Mouse (Mus musculus) heart, embryonic 10.5 days (tissue): ENCODE results near the gene Aco1. TPM values are rescaled to one million over a fixed set of nuclear protein-coding genes. Genes with fewer than 3 reads are reported as not detected.

Source experiments
- DNase-seq: peaks from one replicate; pipeline ENCODE4 v3.0.0-alpha.2; 2017; ENCODE audit warnings: low spot score
- H3K27ac ChIP-seq: fragments of 300-500 bp; sonication (generic); 2 replicates; pipeline ENCODE4 v1.5.1; 2016; ENCODE audit warnings: mild to moderate bottlenecking
- H3K27me3 ChIP-seq: fragments of 300-500 bp; sonication (generic); 2 replicates; pipeline ENCODE4 v1.6.1; 2016; ENCODE audit warnings: mild to moderate bottlenecking; ENCODE audit not compliant: poor library complexity, insufficient read depth, severe bottlenecking
- H3K36me3 ChIP-seq: fragments of 300-500 bp; sonication (generic); 2 replicates; pipeline ENCODE4 v1.6.1; 2016; ENCODE audit warnings: mild to moderate bottlenecking, moderate library complexity
- H3K4me1 ChIP-seq: fragments of 300-500 bp; sonication (generic); 2 replicates; pipeline ENCODE4 v1.6.1; 2016; ENCODE audit warnings: mild to moderate bottlenecking
- H3K4me3 ChIP-seq: fragments of 300-500 bp; sonication (generic); 2 replicates; pipeline ENCODE4 v1.5.1; 2016; ENCODE audit warnings: mild to moderate bottlenecking, moderate library complexity
- H3K9me3 ChIP-seq: fragments of 300-500 bp; sonication (generic); 2 replicates; pipeline ENCODE4 v1.6.1; 2016; ENCODE audit warnings: mild to moderate bottlenecking, moderate library complexity
- WGBS: fragments of 180-500 bp; shearing (Covaris S2); methylation state at CpG from one replicate; pipeline ENCODE4 v1.1.7; 2016; 5-methylcytosine and 5-hydroxymethylcytosine counted together
- polyA plus RNA-seq: library from polyadenylated mRNA; unstranded; fragments of >200 nt; fragmentation: Nextera tagmentation; extraction: Ambion mirVana; gene quantifications from 2 replicates; pipeline ENCODE4 v1.2.1, GENCODE M21; 2016

Gene Aco1
- polyA plus RNA-seq, 1 experiment from 2014 or later, result 39.5 TPM

DNA sequence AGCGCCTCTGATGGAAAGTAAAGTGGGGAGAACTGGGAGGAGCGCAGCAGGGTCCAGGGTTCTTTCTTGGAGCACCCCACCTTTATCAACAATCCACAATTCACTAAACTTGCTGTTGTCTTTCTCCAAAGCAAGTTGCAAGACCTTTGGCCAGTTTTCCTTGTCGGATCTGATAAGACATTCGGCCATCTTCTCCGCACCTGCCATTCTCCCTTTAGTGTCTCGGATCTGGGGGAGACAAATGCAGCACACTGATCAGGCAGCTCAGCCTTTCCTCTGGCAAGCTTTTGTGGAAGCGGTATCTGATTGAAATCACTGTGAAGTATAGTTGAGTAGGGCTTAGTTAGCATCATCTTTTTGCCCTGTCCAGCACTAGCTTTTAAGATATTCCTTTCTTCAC is 85.0 kb downstream of the Aco1 start:
- Histone ChIP-seq H3K9me3 (no peaks in the 10 kb centered on the region), H3K27me3 (no peaks in the 10 kb centered on the region), H3K4me1 (no peaks in the 10 kb centered on the region), H3K4me3 (no peak overlapping the region), H3K36me3 (no peaks in the 10 kb centered on the region), H3K27ac (no peak overlapping the region)
- no peak for DNase-seq
- 82% methylated on average over 7 of the region's 7 CpGs for WGBS

DNA sequence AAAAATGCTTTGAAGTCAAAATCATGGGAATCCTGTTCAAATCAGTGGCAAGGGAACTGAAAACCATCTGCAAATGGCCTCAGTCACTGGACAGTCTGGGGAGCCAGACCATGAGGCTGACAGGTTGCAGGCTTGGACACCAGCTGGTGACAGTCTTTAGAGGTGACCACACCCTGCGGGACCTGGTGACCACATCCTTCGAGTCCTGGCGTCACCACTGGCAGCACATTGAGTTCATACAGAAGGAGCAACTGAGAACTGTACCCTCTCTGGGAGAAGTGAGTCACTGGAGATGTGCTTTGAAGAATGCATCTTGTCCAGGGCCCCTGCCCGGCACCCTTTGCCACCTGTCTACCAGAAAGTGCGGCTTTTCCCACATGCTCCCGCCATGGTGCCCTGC is 86.8 kb downstream of the Aco1 start:
- H3K9me3 ChIP-seq, result no peaks in the 10 kb centered on the region
- H3K4me1 ChIP-seq, result no peaks in the 10 kb centered on the region
- H3K27me3 ChIP-seq, result no peaks in the 10 kb centered on the region
- H3K27ac ChIP-seq, result no peak overlapping the region
- H3K4me3 ChIP-seq, result no peak overlapping the region
- H3K36me3 ChIP-seq, result no peaks in the 10 kb centered on the region
- no peak for DNase-seq
- WGBS, result 86% methylated on average over 6 of the region's 6 CpGs

DNA sequence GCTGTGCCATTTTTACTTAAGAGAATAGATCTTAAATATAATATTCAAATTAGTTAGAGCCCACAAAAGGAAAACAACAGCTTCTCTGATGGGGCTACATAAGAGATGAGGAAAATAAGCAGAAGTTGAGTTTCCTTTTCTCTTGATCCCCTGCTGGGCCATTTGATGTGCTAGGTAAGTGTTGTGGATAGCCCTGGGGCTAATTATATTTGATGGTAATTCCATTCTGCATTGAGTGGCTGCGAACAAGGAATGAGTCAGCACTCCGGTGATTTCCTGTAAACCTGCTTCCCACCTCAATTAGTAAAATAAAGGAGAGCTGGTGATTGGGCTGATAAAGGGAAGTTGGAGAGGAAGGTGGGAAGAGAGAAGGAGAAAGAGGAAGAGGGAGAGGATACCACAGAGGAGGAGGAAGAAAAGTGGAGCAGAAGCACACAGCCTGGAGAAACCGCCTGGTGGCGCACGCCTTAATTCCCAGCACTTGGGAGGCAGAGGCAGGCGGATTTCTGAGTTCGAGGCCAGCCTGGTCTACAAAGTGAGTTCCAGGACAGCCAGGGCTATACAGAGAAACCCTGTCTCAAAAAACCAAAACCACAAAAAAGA is 90.3 kb downstream of the Aco1 start:
- H3K4me3 ChIP-seq, result no peak overlapping the region
- no peaks in the 10 kb centered on the region for H3K4me1 ChIP-seq
- no peaks in the 10 kb centered on the region for H3K27me3 ChIP-seq
- WGBS, result 93% methylated on average over 7 of the region's 7 CpGs
- no peak overlapping the region for H3K27ac ChIP-seq
- DNase-seq, result no peak
- H3K9me3 ChIP-seq, result no peaks in the 10 kb centered on the region
- H3K36me3 ChIP-seq, result no peaks in the 10 kb centered on the region

- WGBS, result 83% methylated on average over 6 of the region's 6 CpGs
- Histone ChIP-seq H3K4me3 (no peak overlapping the region), H3K27ac (no peak overlapping the region), H3K36me3 (no peaks in the 10 kb centered on the region), H3K9me3 (no peaks in the 10 kb centered on the region), H3K4me1 (0 out of 2 replicates have a peak, but pooled peaks cover 8% of the 10 kb centered on the region), H3K27me3 (no peaks in the 10 kb centered on the region)
- DNase-seq, result no peak
Observed at GRCm38 (mm10) chr4:40234256-40234655, 91.4 kb downstream of the Aco1 start.

- Histone ChIP-seq H3K27me3 (no peaks in the 10 kb centered on the region), H3K27ac (no peak overlapping the region), H3K36me3 (no peaks in the 10 kb centered on the region), H3K4me1 (0 out of 2 replicates have a peak, but pooled peaks cover 10% of the 10 kb centered on the region), H3K4me3 (no peak overlapping the region), H3K9me3 (no peaks in the 10 kb centered on the region)
- no peak for DNase-seq
- WGBS, result 88% methylated on average over 4 of the region's 4 CpGs
Observed at GRCm38 (mm10) chr4:40236829-40237228, 93.9 kb downstream of the Aco1 start.

- 0 out of 2 replicates have a peak, but pooled peaks cover 10% of the 10 kb centered on the region for H3K4me1 ChIP-seq
- H3K27ac ChIP-seq, result peak overlapping the region; percentile 67; the same call in 1 of the 2 replicates
- H3K27me3 ChIP-seq, result no peaks in the 10 kb centered on the region
- WGBS, result 3% methylated on average over 17 of the region's 17 CpGs
- H3K4me3 ChIP-seq, result peak overlapping the region; percentile 69
- peak; percentile 80 for DNase-seq
- no peaks in the 10 kb centered on the region for H3K36me3 ChIP-seq
- H3K9me3 ChIP-seq, result no peaks in the 10 kb centered on the region
Observed at GRCm38 (mm10) chr4:40238483-40239408, 95.9 kb downstream of the Aco1 start.

DNA sequence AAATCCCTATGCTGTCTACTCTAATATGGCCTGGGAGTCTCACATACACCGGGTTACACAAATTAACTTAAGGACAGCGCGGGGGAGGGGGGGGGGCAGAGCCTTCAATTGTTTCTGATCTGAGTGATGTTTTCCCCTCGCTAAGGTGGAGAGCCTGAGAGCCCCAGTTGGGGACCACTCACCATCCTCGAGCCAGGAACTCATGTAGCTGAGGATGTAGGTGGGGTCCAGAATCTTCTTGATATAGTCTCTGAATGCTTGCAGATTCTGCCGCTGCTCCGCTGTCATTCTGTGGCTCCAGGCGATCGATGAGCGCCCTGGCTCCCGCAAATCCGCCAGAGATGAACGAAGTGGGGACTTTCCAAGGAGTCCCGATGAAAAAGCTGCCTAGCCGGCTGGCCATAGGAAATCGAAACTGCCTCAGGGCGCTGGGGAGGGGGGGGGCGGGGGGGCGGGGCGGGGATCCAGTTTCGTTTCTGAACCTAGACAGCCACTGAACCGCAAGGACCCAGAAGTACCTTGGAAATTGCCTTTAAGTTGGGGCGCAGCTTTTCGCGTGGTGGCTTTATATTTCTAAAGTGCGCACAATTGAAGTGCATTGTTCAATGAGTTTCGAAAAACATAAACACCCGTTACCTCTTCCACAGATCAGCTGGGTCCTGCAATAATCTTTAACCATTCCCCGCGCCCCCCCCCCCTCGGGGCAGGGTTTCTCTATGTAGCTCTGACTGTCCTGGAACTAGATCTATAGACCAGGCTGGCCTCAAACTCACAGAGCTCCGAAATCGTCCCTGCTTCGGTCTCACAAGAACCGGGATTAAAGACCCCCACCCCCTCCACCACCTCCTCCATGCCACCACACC is 96.8 kb downstream of the Aco1 start, which contains the start of gene Ddx58:
Gene Ddx58 (minus strand): TSS at position 420 of the 863 bp plus-strand sequence.
- H3K9me3 ChIP-seq, result no peaks in the 10 kb centered on the region
- no peaks in the 10 kb centered on the region for H3K36me3 ChIP-seq
- no peaks in the 10 kb centered on the region for H3K27me3 ChIP-seq
- DNase-seq, result peak; percentile 76
- H3K27ac ChIP-seq, result peak within 1 kb of the TSS; percentile 67; the same call in 1 of the 2 replicates
- peak within 1 kb of the TSS; percentile 69 for H3K4me3 ChIP-seq
- 4% methylated on average over 35 of the region's 35 CpGs for WGBS
- H3K4me1 ChIP-seq, result 0 out of 2 replicates have a peak, but pooled peaks cover 10% of the 10 kb centered on the region

DNA sequence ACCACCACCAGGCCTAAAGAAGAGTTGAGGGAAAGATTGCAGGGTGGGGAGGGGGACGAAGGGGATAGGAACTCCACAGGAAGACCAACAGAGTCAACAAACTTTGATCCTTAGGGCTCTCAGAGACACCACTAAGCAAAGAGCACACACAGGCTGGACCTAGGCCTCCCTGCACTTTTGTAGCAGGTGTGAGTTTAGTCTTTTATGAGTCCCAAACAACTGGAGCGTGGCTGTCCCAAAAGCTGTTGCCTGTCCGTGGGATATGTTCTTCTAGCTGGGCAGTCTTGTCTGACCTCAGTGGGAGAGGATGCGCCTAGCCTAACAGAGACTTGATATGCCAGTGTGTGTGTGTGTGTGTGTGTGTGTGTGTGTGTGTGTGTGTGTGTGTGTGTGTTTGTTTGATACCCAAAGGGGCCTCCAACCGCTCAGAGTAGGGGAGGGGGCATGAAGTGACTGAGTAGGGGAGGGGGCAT is 97.4 kb downstream of the Aco1 start:
- Histone ChIP-seq H3K27ac (peak overlapping the region; percentile 67; the same call in 1 of the 2 replicates), H3K27me3 (no peaks in the 10 kb centered on the region), H3K36me3 (no peaks in the 10 kb centered on the region), H3K4me3 (peak overlapping the region; percentile 69), H3K9me3 (no peaks in the 10 kb centered on the region), H3K4me1 (0 out of 2 replicates have a peak, but pooled peaks cover 10% of the 10 kb centered on the region)
- DNase-seq, result no peak
- 50% methylated on average over 4 of the region's 5 CpGs for WGBS

DNA sequence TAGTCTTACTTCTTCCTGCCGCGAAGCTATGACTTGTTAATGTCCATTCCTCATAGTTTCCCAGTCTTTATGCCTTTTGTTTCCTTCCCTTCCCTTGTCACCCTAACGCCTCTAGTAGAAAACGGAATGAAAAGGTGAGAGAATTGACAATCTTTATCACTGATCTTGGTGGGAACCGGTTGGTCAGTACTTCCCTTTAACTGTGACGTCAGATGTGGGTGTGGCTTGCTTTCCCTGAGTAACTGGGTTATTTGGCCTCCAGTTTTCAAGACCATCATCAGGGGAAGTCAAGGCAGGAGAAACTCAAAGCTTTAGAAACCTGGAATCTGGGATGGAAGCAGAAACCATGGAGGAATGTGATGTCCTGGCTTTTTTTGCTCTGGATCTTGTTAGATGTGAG is 99.0 kb downstream of the Aco1 start:
- Histone ChIP-seq H3K27me3 (no peaks in the 10 kb centered on the region), H3K36me3 (no peaks in the 10 kb centered on the region), H3K4me3 (no peak overlapping the region), H3K4me1 (0 out of 2 replicates have a peak, but pooled peaks cover 10% of the 10 kb centered on the region), H3K27ac (no peak overlapping the region), H3K9me3 (no peaks in the 10 kb centered on the region)
- 52% methylated on average over 6 of the region's 6 CpGs for WGBS
- DNase-seq, result no peak

DNA sequence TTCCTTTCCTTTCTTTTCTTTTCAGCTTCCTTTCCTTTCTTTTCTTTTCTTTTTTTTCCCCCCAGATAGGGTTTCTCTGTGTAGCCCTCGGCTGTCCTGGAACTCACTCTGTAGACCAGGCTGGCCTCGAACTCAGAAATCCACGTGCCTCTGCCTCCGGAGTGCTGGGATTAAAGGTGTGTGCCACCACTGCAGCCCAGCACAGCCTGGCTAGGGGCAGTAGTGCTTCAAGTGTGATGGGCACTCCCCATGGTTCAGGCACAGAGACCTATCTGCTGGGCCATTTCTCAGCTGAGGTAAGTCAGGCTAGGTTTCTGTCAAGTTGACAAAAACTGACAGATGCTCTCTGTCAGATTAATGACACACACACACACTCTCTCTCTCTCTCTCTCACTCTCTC is 100.1 kb downstream of the Aco1 start:
- 0 out of 2 replicates have a peak, but pooled peaks cover 10% of the 10 kb centered on the region for H3K4me1 ChIP-seq
- H3K27ac ChIP-seq, result no peak overlapping the region
- H3K4me3 ChIP-seq, result no peak overlapping the region
- no peaks in the 10 kb centered on the region for H3K27me3 ChIP-seq
- no peak for DNase-seq
- WGBS, result 74% methylated on average over 4 of the region's 4 CpGs
- H3K9me3 ChIP-seq, result no peaks in the 10 kb centered on the region
- H3K36me3 ChIP-seq, result no peaks in the 10 kb centered on the region

GRCm38 (mm10) chr4:40244035-40244434 is 101.2 kb downstream of the Aco1 start:
- Histone ChIP-seq H3K4me1 (0 out of 2 replicates have a peak, but pooled peaks cover 3% of the 10 kb centered on the region), H3K9me3 (no peaks in the 10 kb centered on the region), H3K4me3 (no peak overlapping the region), H3K27ac (no peak overlapping the region), H3K27me3 (no peaks in the 10 kb centered on the region), H3K36me3 (no peaks in the 10 kb centered on the region)
- 85% methylated on average over 8 of the region's 8 CpGs for WGBS
- DNase-seq, result no peak
